Mouse (Mus musculus) hindbrain, embryonic 16.5 days (tissue): ENCODE measurements around the gene Ccnb1ip1. TPM values are rescaled to one million over a fixed set of nuclear protein-coding genes. Genes with fewer than 3 reads are reported as not detected.
"Not testable (repeated sequence)": the region's sequence is repeated elsewhere in the genome, so short reads cannot be mapped to it uniquely, and the experiment has no call there.

Source experiments
- ATAC-seq: fragments of 200-750 bp; cut with Nextera tagmentation; 2 replicates; pipeline ENCODE4 v1.8.0; 2017; ENCODE audit warnings: moderate TSS enrichment, moderate library complexity
- H3K27ac ChIP-seq: fragments of 300-500 bp; sonication (generic); 2 replicates; pipeline ENCODE4 v1.5.1; 2014; ENCODE audit warnings: low read depth, mild to moderate bottlenecking, control low read depth, low read length, moderate library complexity
- H3K27me3 ChIP-seq: fragments of 300-500 bp; sonication (generic); replicated peaks from 2 replicates; pipeline ENCODE4 v1.6.1; 2014; ENCODE audit warnings: low read length; ENCODE audit not compliant: control insufficient read depth, insufficient read depth
- H3K36me3 ChIP-seq: fragments of 300-500 bp; sonication (generic); 2 replicates; pipeline ENCODE4 v1.6.1; 2014; ENCODE audit warnings: mild to moderate bottlenecking, low read length, moderate library complexity, mixed read lengths; ENCODE audit not compliant: control insufficient read depth, insufficient read depth
- H3K4me1 ChIP-seq: fragments of 300-500 bp; sonication (generic); 2 replicates; pipeline ENCODE4 v1.6.1; 2014; ENCODE audit warnings: low read depth, low read length; ENCODE audit not compliant: control insufficient read depth, insufficient read depth
- H3K4me2 ChIP-seq: fragments of 300-500 bp; sonication (generic); 2 replicates; pipeline ENCODE4 v1.6.1; 2014; ENCODE audit warnings: mild to moderate bottlenecking, low read length, control low read depth, moderate library complexity
- H3K4me3 ChIP-seq: fragments of 300-500 bp; sonication (generic); 2 replicates; pipeline ENCODE4 v1.5.1; 2014; ENCODE audit warnings: mild to moderate bottlenecking, low read length, control low read depth, moderate library complexity
- H3K9ac ChIP-seq: fragments of 300-500 bp; sonication (generic); 2 replicates; pipeline ENCODE4 v1.6.1; 2014; ENCODE audit warnings: low read depth, mild to moderate bottlenecking, control low read depth, low read length, moderate library complexity
- H3K9me3 ChIP-seq: fragments of 300-500 bp; sonication (generic); 2 replicates; pipeline ENCODE4 v1.6.1; 2014; ENCODE audit warnings: mild to moderate bottlenecking, low read length, moderate library complexity; ENCODE audit not compliant: control insufficient read depth
- WGBS: fragments of 180-500 bp; shearing (Covaris S2); extraction: QIAGEN DNeasy Blood & Tissue Kit; methylation state at CpG from one replicate; pipeline ENCODE4 v1.1.7; 2014; 5-methylcytosine and 5-hydroxymethylcytosine counted together
- polyA plus RNA-seq: library from polyadenylated mRNA; unstranded; fragments of >200 nt; fragmentation: Nextera tagmentation; extraction: Ambion mirVana; gene quantifications from 2 replicates; pipeline ENCODE4 v1.2.1, GENCODE M21; 2015

Ccnb1ip1 gene
- polyA plus RNA-seq, 1 experiment from 2014 or later, result not detected

DNA sequence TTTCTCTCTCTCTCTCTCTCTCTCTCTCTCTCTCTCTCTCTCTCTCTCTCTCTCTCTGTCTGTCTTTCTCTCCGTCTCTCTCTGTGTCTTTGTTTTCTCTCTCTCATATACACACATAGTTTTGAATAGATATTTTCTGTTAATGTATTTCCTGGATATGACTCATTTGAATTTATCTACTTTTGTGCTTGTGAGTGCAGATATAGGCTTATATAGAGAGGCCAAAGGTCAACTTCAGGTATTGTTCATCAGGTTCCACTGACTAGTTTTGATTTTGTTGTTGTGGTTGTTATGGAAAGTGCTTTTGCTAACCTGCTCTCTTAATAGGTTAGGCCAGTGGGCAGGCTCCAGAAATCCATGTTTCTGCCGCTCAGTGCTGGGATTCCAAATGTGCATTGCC, 5.5 kb upstream of the Ccnb1ip1 start:
- WGBS, result 98% methylated on average over 2 of the region's 2 CpGs
- H3K4me1 ChIP-seq, result peaks cover 3% of the 10 kb centered on the region
- H3K4me3 ChIP-seq, result no peak overlapping the region
- no peak overlapping the region for H3K4me2 ChIP-seq
- peaks cover 7% of the 10 kb centered on the region for H3K36me3 ChIP-seq
- ATAC-seq, result no peak
- H3K9ac ChIP-seq, result no peak overlapping the region
- no peaks in the 10 kb centered on the region for H3K27me3 ChIP-seq
- no peak overlapping the region for H3K27ac ChIP-seq
- no peaks in the 10 kb centered on the region for H3K9me3 ChIP-seq

DNA sequence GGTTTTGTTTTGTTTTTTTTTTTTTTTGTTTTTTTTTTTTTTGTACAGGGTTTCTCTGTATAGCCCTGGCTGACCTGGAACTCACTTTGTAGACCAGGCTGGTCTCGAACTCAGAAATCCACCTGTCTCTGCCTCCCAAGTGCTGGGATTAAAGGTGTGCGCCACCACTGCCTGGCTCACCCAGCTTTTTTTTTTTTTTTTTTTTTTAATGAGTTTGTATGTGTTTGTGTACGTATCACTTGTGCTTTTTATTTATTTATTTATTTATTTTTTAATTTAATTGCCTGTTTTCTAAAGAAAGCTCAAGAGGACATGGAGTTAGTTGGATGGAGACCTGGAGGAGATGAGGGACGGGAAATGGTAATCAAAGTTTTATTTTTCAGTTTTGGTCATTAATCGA, 1.1 kb downstream of the Ccnb1ip1 start:
- H3K9me3 ChIP-seq, H3K36me3 ChIP-seq, H3K27me3 ChIP-seq, ATAC-seq, H3K9ac ChIP-seq, H3K4me1 ChIP-seq: not testable (repeated sequence)
- 90% methylated on average over 5 of the region's 5 CpGs for WGBS
- peak overlapping the region; percentile 61 for H3K4me2 ChIP-seq
- peak overlapping the region; percentile 59 for H3K4me3 ChIP-seq
- H3K27ac ChIP-seq, result peak overlapping the region; percentile 19; the same call in 1 of the 2 replicates

DNA sequence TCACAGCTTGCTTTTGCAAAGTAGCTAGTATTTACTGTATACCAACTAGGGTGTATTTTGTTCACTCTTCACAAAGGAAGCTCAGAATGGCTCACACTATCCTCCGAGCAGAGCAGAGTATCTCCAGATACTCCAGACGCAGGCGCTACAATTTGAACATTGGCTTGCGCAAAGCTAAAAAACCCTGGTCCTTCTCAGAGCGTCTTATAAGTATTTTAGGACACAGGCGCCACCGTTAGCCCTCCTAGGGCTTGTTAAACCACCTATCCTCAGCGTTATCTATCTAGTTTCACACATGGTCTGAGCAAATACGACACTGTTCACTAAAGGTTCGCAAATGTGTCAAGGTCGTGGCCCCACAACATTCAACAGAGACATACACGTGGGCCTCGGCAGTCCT, 2.8 kb downstream of the Ccnb1ip1 start:
- 78% methylated on average over 13 of the region's 13 CpGs for WGBS
- no peak overlapping the region for H3K4me3 ChIP-seq
- H3K4me2 ChIP-seq, result no peak overlapping the region
- no peaks in the 10 kb centered on the region for H3K36me3 ChIP-seq
- no peaks in the 10 kb centered on the region for H3K9me3 ChIP-seq
- no peaks in the 10 kb centered on the region for H3K27me3 ChIP-seq
- no peak for ATAC-seq
- H3K27ac ChIP-seq, result no peak overlapping the region
- H3K4me1 ChIP-seq, result peaks cover 6% of the 10 kb centered on the region
- H3K9ac ChIP-seq, result no peak overlapping the region

DNA sequence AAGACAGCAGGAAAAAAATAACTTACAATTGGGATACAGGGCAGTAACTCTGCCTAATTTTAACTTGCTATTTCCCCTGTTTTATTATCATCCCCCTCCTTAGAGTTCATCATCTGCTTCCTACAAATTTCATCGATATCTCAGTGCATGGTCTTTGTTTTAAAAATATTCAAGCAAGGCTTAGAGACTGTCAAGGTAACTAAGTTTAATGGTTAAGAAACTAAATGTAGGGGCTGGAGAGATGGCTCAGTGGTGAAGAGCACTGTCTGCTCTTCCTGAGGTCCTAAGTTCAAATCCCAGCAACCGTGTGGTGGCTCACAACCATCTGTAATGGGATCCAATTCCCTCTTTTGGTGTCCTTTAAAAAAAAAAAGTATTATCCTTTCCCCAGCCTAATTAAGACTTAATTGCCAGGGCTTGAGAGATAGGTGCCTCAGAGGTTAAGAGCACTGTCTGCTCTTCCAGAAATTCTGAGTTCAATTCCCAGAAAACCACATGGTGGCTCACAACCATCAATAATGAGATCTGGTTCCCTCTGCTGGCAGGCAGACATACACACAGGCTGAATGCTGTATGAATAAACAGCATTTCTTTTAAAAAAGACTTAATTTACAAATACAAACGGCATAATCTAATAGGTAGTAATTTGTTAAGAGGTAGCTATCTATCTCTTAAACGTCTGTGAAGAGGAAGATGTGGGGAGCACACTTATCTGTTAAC, 4.5 kb downstream of the Ccnb1ip1 start:
- Histone ChIP-seq H3K9ac (no peak overlapping the region), H3K36me3 (no peaks in the 10 kb centered on the region), H3K27ac (no peak overlapping the region), H3K9me3 (no peaks in the 10 kb centered on the region), H3K27me3 (no peaks in the 10 kb centered on the region), H3K4me3 (no peak overlapping the region), H3K4me2 (no peak overlapping the region), H3K4me1 (peaks cover 2% of the 10 kb centered on the region; the same call in 1 of the 2 replicates)
- no peak for ATAC-seq
- WGBS, result 66% methylated on average over 4 of the region's 4 CpGs

DNA sequence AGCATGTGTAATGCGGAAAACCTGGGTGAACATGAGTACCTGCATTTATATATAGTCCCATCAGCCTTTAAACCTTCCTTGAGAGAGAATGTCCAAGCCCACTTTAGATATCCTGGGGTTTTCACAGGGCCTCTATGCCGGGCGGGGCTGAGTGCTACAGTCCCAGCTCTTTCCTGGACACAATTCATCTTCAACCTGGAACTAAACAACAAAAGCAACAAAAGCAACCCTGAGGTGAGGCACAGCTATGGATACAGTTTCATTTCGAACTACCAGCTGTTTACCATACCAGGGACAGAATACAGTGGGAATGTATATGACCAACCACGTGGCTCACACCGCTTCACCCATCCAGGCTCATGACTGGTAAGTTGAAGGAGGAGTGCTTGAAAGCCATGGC, 5.1 kb downstream of the Ccnb1ip1 start:
- no peaks in the 10 kb centered on the region for H3K9me3 ChIP-seq
- no peak overlapping the region for H3K4me2 ChIP-seq
- H3K27ac ChIP-seq, result no peak overlapping the region
- H3K9ac ChIP-seq, result no peak overlapping the region
- H3K4me3 ChIP-seq, result no peak overlapping the region
- no peaks in the 10 kb centered on the region for H3K27me3 ChIP-seq
- ATAC-seq, result no peak
- 88% methylated on average over 6 of the region's 6 CpGs for WGBS
- H3K36me3 ChIP-seq, result no peaks in the 10 kb centered on the region
- H3K4me1 ChIP-seq, result peaks cover 2% of the 10 kb centered on the region; the same call in 1 of the 2 replicates

DNA sequence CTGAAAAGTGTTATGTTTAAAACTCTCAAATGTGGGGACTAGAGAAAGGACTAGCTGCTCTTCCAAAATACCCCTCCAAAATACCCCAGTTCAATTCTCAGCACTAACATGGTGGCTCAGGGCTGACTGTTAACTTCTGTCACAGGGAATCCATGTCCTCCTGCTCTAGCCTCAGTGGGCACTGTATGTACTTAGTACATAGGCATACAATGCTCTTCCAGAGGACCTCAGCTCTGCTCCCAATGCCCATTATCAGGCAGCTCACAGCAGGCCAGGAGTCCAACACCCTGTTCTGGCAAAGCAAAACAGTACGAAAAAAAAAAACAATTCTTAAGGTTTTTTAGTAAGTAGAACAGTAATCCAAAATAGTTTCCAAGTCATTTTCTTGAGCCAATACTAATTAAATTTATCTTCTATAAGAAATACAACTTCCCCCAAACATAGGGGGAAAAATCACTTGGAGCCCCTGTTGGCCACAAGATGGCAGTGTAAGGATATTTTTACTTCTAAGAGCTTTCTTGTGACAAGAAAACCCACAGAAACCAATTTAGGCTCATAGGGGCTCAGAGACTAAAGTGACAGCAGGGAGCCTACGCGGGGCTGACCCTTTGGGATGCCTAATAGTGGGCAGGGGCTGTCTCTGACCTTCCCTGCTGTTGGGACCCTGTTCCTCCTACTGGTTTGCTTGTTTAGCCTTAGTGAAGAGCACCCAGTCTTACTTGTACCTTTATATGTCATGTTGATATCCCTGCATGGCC, 7.9 kb downstream of the Ccnb1ip1 start:
- Histone ChIP-seq H3K4me2 (0 out of 2 replicates have a peak overlapping the region, but pooled peaks have one; percentile 25), H3K36me3 (no peaks in the 10 kb centered on the region)

DNA sequence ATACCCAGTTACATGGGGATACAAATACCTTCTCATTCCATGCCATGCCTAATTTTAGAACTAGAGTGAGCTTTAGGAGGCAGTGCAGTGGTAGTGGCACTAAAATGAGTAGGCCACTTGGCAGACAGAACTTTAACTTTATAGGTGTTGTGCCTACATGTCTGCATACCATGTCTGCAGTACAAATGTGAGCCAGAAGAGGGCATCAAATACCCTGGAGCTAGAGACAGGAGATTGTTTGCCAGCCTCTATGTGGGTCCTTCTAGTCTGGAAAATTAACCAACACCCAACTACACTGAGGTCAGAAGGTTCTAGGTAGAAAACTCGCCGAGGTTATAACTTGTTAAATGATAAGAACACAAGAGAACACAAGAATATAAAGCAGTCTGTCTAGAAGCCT, 9.0 kb downstream of the Ccnb1ip1 start:
- WGBS, result 76% methylated on average over 2 of the region's 2 CpGs
- Histone ChIP-seq H3K9ac (no peak overlapping the region), H3K4me1 (no peaks in the 10 kb centered on the region), H3K4me3 (no peak overlapping the region), H3K4me2 (no peak overlapping the region), H3K27ac (no peak overlapping the region), H3K27me3 (no peaks in the 10 kb centered on the region), H3K9me3 (no peaks in the 10 kb centered on the region), H3K36me3 (no peaks in the 10 kb centered on the region)
- ATAC-seq, result no peak

More for the DNA sequence above, 7.9 kb downstream of the Ccnb1ip1 start:
- ATAC-seq, result peak; percentile 42; the same call in 1 of the 2 replicates
- WGBS, result 7% methylated on average over 3 of the region's 3 CpGs
- no peak overlapping the region for H3K4me3 ChIP-seq
- H3K27ac ChIP-seq, result no peak overlapping the region
- peak overlapping the region; percentile 47 for H3K9ac ChIP-seq
- no peaks in the 10 kb centered on the region for H3K9me3 ChIP-seq
- no peaks in the 10 kb centered on the region for H3K4me1 ChIP-seq
- H3K27me3 ChIP-seq, result no peaks in the 10 kb centered on the region

DNA sequence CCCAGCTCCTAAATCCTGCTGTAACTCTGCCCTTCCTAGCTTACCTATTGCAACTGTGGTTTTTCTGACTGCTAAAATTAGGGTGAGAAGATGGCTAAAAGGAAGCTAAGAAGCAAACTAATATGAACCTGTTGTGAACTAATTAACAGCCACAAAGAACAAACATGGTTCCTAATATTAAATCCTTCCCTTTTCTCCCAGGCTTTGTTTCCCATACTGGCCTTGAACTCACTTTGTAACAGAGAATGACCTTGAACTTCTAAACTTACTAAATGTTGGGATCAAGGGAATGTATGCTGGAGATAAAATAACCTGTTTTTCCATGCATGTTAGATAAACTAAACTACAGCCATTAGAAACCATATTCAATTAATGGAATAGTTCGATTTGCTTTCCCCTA, 11.1 kb downstream of the Ccnb1ip1 start:
- H3K36me3 ChIP-seq, result no peaks in the 10 kb centered on the region
- 85% methylated on average over 1 of the region's 1 CpGs for WGBS
- H3K4me2 ChIP-seq, result no peak overlapping the region
- no peaks in the 10 kb centered on the region for H3K27me3 ChIP-seq
- H3K4me1 ChIP-seq, result no peaks in the 10 kb centered on the region
- ATAC-seq, result no peak
- H3K9ac ChIP-seq, result no peak overlapping the region
- no peaks in the 10 kb centered on the region for H3K9me3 ChIP-seq
- no peak overlapping the region for H3K4me3 ChIP-seq
- H3K27ac ChIP-seq, result no peak overlapping the region

DNA sequence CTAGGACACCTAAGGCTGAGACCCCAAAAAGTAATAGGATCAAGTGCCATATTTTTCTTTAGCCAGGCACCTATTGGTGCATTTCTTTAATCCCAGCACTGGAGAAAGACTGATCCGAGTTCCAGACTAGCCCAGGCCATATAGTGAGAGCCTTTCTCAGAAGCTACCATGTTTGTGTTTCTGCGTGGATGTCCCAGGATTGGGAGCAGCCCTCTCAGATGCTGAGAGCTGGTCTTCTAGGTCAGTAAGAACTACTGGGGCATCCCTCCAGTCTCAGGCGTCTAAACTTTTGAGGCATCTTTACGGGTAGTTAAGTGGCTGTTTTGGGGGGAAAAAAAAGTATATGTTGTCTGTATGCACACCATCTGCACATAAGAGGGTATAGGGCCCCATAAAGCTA, 11.6 kb downstream of the Ccnb1ip1 start:
- H3K4me1 ChIP-seq, result no peaks in the 10 kb centered on the region
- no peak overlapping the region for H3K4me3 ChIP-seq
- no peak overlapping the region for H3K27ac ChIP-seq
- H3K9ac ChIP-seq, result no peak overlapping the region
- no peaks in the 10 kb centered on the region for H3K27me3 ChIP-seq
- no peak for ATAC-seq
- no peaks in the 10 kb centered on the region for H3K36me3 ChIP-seq
- 92% methylated on average over 4 of the region's 4 CpGs for WGBS
- H3K4me2 ChIP-seq, result no peak overlapping the region
- H3K9me3 ChIP-seq, result no peaks in the 10 kb centered on the region
